Mouse (Mus musculus) fat pad, adult 2 months (tissue): ENCODE measurements around the gene Prkn.

ENCODE experiments used
- DNase-seq: peaks from one replicate; pipeline ENCODE4 v3.0.0-alpha.2; 2011; ENCODE audit warnings: low read depth, low spot score; ENCODE audit errors: extremely low read depth

Prkn gene

GRCm38 (mm10) chr17:11801226-11801625 is 961.0 kb downstream of the Prkn start:
- DNase-seq: no peak

GRCm38 (mm10) chr17:11807280-11807679 is 967.1 kb downstream of the Prkn start:
- DNase-seq: no peak

- no peak for DNase-seq
These were observed 977.7 kb downstream of the Prkn start for GRCm38 (mm10) chr17:11817886-11818285.

- no peak for DNase-seq
These were observed 979.3 kb downstream of the Prkn start for GRCm38 (mm10) chr17:11819506-11819905.

- no peak for DNase-seq
These were observed 980.6 kb downstream of the Prkn start for GRCm38 (mm10) chr17:11820757-11821156.

- no peak for DNase-seq
These were observed 989.3 kb downstream of the Prkn start for GRCm38 (mm10) chr17:11829501-11829900.

GRCm38 (mm10) chr17:11837121-11837520 is 996.9 kb downstream of the Prkn start:
- DNase-seq: no peak

GRCm38 (mm10) chr17:11844436-11844835 is 1004.3 kb downstream of the Prkn start:
- DNase-seq: no peak

- no peak for DNase-seq
These were observed 1004.8 kb downstream of the Prkn start for GRCm38 (mm10) chr17:11844989-11845388.

GRCm38 (mm10) chr17:11845506-11845905 is 1005.3 kb downstream of the Prkn start:
- no peak for DNase-seq

- DNase-seq: no peak
These were observed 1014.4 kb downstream of the Prkn start for GRCm38 (mm10) chr17:11854571-11854970.

GRCm38 (mm10) chr17:11858772-11859405 is 1018.7 kb downstream of the Prkn start:
- DNase-seq: no peak

- DNase-seq: no peak
These were observed 1021.0 kb downstream of the Prkn start for GRCm38 (mm10) chr17:11861178-11861577.

- no peak for DNase-seq
These were observed 1022.2 kb downstream of the Prkn start for GRCm38 (mm10) chr17:11862360-11862759.

- no peak for DNase-seq
These were observed 1022.8 kb downstream of the Prkn start for GRCm38 (mm10) chr17:11863017-11863416.

- no peak for DNase-seq
These were observed 1026.0 kb downstream of the Prkn start for GRCm38 (mm10) chr17:11866231-11866630.

GRCm38 (mm10) chr17:11867334-11868095 is 1027.3 kb downstream of the Prkn start:
- no peak for DNase-seq

- DNase-seq: no peak
These were observed 1030.4 kb downstream of the Prkn start for GRCm38 (mm10) chr17:11870546-11870945.

GRCm38 (mm10) chr17:11876240-11876639 is 1036.1 kb downstream of the Prkn start:
- DNase-seq: no peak

- no peak for DNase-seq
These were observed 1041.1 kb downstream of the Prkn start for GRCm38 (mm10) chr17:11881110-11881820.

GRCm38 (mm10) chr17:11885601-11886000 is 1045.4 kb downstream of the Prkn start:
- DNase-seq: no peak

- DNase-seq: no peak
These were observed 1046.8 kb downstream of the Prkn start for GRCm38 (mm10) chr17:11886963-11887362.
